Mouse (Mus musculus) brain, embryonic 14.5 days (tissue): Measurements from ENCODE around the gene Olfr585. TPM values are rescaled to one million over a fixed set of nuclear protein-coding genes. Genes with fewer than 3 reads are reported as not detected.
A peak's percentile ranks its signal among the peaks of the same experiment; 100 is the strongest.

Experiments used
- DNase-seq: peaks from one replicate; pipeline ENCODE4 v3.0.0-alpha.2; 2011; ENCODE audit warnings: low read depth
- CTCF ChIP-seq: fragments of 200-500 bp; IDR thresholded peaks from 2 replicates; pipeline ENCODE4 v1.5.1; 2012; ENCODE audit warnings: inconsistent platforms, mild to moderate bottlenecking, moderate library complexity, borderline replicate concordance; ENCODE audit not compliant: insufficient read depth, insufficient read length; ENCODE audit errors: extremely low read depth
- POLR2A ChIP-seq: fragments of 200-500 bp; IDR thresholded peaks from 2 replicates; pipeline ENCODE4 v1.6.1; 2012; ENCODE audit warnings: mild to moderate bottlenecking, inconsistent platforms, borderline replicate concordance; ENCODE audit not compliant: poor library complexity, insufficient read depth, insufficient read length, severe bottlenecking; ENCODE audit errors: extremely low read depth
- polyA plus RNA-seq: library from polyadenylated mRNA; depleted of rRNA; stranded (reverse); fragments of >200 nt; gene quantifications from 2 replicates; pipeline ENCODE4 v1.2.3, GENCODE M21; 2012; rRNA removed

Olfr585 gene
- polyA plus RNA-seq: not detected in 2 replicates

DNA sequence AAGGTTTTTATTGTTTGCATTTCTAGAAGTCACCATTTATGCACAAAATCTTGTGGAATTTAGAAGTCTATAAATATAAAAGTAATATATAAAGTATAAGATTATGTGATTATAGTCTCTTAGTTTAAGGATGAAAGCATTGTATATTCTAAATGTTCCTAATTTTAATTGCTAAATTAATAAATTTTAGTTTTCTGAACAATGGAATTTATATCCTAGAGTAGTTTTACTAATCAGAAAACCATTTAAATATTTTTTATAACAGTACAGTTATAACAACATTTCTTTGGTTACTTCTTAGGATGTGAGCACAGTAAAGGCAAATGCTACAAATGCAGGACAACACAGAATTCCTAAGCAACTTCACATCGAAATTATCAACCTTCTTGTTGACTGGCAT, at the start of gene Olfr585:
Olfr585 (plus strand) TSS at position 301 of the 400 bp plus-strand sequence.
- DNase-seq: no peak
- TF ChIP-seq CTCF (no peak), POLR2A (no peak)

DNA sequence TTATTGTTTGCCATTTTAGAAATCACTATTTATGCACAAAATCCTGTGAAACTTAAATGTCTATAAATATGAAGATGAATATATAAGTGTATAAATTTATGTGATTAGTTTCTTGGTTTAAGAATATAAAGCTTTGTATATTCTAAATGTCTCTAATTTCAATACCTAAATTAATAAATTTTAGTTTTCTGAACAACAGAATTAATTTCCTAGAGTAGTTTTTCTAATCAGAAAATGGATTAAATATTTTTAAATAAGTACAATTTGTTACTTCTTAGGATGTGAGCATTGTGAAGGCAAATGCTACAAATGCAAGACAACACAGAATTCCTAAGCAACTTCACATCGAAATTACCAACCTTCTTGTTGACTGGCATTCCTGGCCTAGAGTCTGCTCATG, 46.5 kb upstream of the Olfr585 start, which contains the start of gene Olfr583:
Olfr583 (plus strand) TSS at position 301 of the 400 bp plus-strand sequence.
- TF ChIP-seq POLR2A: no peak
- no peak for DNase-seq

DNA sequence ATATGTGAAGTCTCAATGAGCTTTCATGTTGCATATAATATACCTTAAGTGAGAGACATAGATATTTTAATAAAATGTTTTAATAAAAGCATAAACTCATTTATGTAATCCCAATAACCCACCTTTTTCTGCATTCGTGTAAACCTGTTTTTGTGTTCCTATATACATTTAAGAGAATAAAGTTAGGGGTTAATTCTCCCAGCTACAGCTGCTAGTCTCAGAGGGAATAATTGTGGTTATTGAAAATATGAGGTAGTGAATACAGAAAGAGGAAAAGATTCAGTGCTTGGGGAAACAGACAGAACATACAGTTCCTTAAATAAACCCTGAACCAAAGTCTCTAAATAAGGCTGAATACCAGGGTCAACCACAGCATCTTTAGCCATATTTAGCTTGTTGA, 15.9 kb upstream of the Olfr585 start, which contains the start of gene Olfr584:
Olfr584 (plus strand) TSS at position 301 of the 400 bp plus-strand sequence.
- no peak for DNase-seq
- TF ChIP-seq POLR2A (no peak), CTCF (no peak)

DNA sequence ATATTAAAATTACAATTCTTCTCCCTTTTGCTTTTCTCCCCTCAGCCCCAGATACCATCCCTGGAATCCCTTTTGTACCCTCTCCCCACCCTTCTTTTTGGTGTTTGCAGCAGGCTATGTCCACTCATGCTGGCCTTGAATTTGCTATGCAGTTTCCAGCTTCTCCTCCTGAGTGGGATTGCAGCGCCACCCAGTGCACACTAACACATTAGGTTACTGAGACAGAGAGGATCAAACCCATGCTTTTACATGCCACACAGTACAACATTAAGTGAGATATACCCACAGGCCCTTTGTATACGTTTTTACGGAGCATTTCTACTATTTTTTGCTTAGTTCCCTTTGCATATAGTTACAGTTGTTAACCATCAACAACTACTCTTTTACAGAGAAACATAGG, 21.9 kb downstream of the Olfr585 start:
- peak; percentile 1 for DNase-seq
- TF ChIP-seq CTCF (no peak), POLR2A (no peak)

DNA sequence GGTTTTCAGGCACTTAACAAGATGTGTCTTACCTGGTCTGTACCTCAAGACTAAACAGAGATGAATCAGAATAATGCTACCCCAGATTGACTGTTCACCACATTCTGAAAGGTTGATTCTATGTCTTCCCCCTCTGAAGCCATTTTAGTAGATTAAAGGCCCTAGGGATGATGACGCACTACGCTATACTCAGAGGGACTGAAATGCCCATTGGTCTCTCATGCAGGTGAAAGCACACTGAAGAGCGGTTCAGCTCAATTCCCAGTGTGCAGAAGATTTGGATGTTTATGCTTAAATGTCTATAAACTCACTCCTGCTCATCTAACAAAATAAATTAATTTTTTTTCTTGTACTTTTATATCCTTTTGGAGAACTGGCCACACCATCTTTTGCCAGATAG, 28.0 kb downstream of the Olfr585 start, which contains the start of gene Olfr586:
Olfr586 (minus strand) TSS at position 101 of the 400 bp plus-strand sequence.
- no peak for DNase-seq
- TF ChIP-seq POLR2A: no peak
- no peak for TF ChIP-seq CTCF

DNA sequence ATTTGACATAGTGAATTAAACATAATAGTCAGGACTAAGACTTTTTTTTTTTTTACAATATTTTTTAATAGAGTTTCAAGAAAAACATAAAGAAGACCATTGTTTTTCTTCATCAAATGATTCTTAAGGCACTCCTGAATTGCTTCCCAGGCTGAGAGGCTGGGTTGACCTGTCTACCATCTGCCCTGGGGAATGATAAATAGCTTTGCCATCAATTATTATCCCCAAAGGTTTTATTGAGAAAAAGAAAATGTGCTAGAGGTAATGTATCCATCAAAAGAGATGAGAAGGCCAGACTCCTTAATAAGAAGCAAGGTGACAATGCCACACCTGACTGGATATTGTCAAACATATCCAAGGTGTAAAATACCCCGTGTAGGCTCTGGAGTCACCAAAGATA, 43.1 kb downstream of the Olfr585 start, which contains the start of gene Olfr588-ps1:
Olfr588-ps1 (plus strand) TSS at position 301 of the 400 bp plus-strand sequence.
- no peak for TF ChIP-seq POLR2A
- no peak for TF ChIP-seq CTCF

More for the DNA sequence above, 43.1 kb downstream of the Olfr585 start, which contains the start of gene Olfr588-ps1:
- DNase-seq: no peak

Other genes starting within 250 kb of the Olfr585 start
- not detected in 2 replicates for gene Olfr566, start 239.0 kb upstream of the Olfr585 start, polyA plus RNA-seq
- gene Olfr568, start 220.6 kb upstream of the Olfr585 start, polyA plus RNA-seq: not detected in 2 replicates
- gene Olfr569, start 206.8 kb upstream of the Olfr585 start, polyA plus RNA-seq: not detected in 2 replicates
- not detected in 2 replicates for gene Olfr570, start 203.1 kb upstream of the Olfr585 start, polyA plus RNA-seq
- not detected in 2 replicates for gene Olfr571, start 180.2 kb upstream of the Olfr585 start, polyA plus RNA-seq
- not detected in 2 replicates for gene Olfr572, start 173.3 kb upstream of the Olfr585 start, polyA plus RNA-seq
- not detected in 2 replicates for gene Olfr573-ps1, start 155.1 kb upstream of the Olfr585 start, polyA plus RNA-seq
- 0.08 TPM in 1 of 2 replicates, not detected in the other for gene Olfr574, start 149.3 kb upstream of the Olfr585 start, polyA plus RNA-seq
- gene Olfr575, start 138.9 kb upstream of the Olfr585 start, polyA plus RNA-seq: not detected in 2 replicates
- gene Olfr576, start 135.1 kb upstream of the Olfr585 start, polyA plus RNA-seq: not detected in 2 replicates
- not detected in 2 replicates for gene Olfr577, start 121.8 kb upstream of the Olfr585 start, polyA plus RNA-seq
- gene Olfr578, start 108.4 kb upstream of the Olfr585 start, polyA plus RNA-seq: not detected in 2 replicates
- gene Olfr582, start 59.7 kb upstream of the Olfr585 start, polyA plus RNA-seq: not detected in 2 replicates
- gene Olfr583, start 46.4 kb upstream of the Olfr585 start, polyA plus RNA-seq: not detected in 2 replicates
- gene Olfr584, start 15.8 kb upstream of the Olfr585 start, polyA plus RNA-seq: not detected in 2 replicates
- not detected in 2 replicates for gene Olfr586, start 27.9 kb downstream of the Olfr585 start, polyA plus RNA-seq
- gene Olfr588-ps1, start 43.2 kb downstream of the Olfr585 start, polyA plus RNA-seq: not detected in 2 replicates
- gene Olfr589, start 58.6 kb downstream of the Olfr585 start, polyA plus RNA-seq: not detected in 2 replicates
- gene Olfr591, start 80.6 kb downstream of the Olfr585 start, polyA plus RNA-seq: not detected in 2 replicates
- not detected in 2 replicates for gene Olfr592, start 87.1 kb downstream of the Olfr585 start, polyA plus RNA-seq
- gene Olfr593, start 114.1 kb downstream of the Olfr585 start, polyA plus RNA-seq: not detected in 2 replicates
- gene Olfr594, start 119.3 kb downstream of the Olfr585 start, polyA plus RNA-seq: not detected in 2 replicates
- not detected in 2 replicates for gene Usp17ld, start 154.8 kb downstream of the Olfr585 start, polyA plus RNA-seq
- gene Olfr596, start 207.9 kb downstream of the Olfr585 start, polyA plus RNA-seq: not detected in 2 replicates
- not detected in 2 replicates for gene Olfr597, start 218.6 kb downstream of the Olfr585 start, polyA plus RNA-seq
- gene Olfr598, start 225.8 kb downstream of the Olfr585 start, polyA plus RNA-seq: not detected in 2 replicates
- gene Olfr599, start 238.2 kb downstream of the Olfr585 start, polyA plus RNA-seq: not detected in 2 replicates